Mouse (Mus musculus) fat pad, adult 2 months (tissue): ENCODE data around the gene Nfkbid.

Experiments used
- DNase-seq: peaks from one replicate; pipeline ENCODE4 v3.0.0-alpha.2; 2011; ENCODE audit warnings: low read depth, low spot score; ENCODE audit errors: extremely low read depth

Nfkbid gene

DNA sequence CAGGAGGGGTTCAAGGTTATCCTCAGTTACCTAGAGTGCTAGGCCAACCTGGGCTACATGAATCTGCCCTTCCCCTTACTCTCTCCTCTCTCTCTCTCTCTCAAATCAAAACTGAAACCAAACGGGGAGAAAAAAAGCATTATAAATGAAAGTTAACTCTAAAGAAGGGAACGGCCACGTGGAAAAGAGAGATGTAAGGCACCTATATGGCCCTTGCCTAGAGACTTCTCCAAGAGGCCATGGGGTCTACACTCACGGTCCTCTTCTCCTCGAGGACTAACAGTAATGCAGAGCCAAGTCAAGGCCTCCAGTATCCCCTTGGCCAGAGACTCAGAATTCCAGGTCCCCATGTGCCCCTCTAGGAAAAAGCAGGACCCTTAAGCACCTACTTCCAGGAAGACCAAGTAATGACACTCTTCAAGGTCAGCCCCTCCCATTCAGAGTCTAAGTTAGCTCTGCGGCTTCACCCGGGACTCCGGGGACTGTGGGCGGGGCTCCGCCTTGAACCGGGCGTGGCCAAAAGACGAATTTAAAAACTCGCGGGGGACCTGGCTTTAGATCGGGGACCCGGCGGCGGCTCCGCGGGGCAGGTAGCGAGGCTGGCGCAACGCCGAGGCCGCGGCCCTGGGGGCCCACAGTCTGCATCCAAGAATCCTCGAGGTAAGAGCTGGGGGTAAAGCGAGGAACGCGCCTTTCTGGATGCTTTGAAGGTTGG, at the start of gene Nfkbid:
Gene Nfkbid (plus strand): TSS at position 558 of the 715 bp plus-strand sequence.
- no peak for DNase-seq

DNA sequence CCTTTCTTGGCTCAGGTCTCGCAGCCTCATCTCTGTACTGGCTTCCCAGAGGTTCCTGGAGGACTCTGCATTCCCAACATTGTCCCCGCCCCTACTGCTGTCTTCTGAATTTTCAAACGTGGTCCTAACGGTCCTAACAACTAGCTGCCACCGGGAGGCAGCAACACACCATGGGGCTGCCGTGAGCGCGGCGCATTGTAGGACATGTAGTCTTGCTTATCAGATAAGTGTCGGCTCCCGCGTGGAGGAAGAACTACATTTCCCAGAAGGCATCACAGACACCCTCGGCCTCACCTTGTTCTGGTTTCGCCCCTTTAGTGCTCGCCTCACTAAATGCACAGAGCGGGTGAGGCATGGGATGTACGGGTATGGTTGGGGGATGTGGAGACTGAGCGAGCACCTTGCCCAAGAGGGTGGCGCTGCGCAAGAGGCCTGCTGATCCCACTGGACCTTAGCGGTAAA, 48.0 kb upstream of the Nfkbid start:
- peak; percentile 87 for DNase-seq

DNA sequence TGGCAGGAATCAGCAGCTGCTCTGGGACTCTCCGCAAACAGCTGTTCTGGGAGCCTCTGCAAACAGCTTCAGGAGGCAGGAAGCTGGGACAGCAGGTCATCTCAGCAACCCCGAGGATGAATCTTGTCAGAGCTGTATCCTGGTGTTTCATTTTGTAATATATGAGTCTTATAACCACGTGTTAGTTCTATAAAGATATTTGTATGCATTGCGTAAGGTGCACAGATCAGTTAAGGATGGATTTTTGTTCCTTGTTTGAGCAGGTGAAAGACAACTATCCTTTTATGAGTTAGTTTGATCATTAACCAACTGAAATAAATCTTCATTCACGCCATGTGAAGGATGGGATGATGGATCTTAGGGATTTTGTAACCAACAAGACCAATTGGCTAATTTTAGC, 41.5 kb upstream of the Nfkbid start:
- DNase-seq = peak; percentile 19

DNA sequence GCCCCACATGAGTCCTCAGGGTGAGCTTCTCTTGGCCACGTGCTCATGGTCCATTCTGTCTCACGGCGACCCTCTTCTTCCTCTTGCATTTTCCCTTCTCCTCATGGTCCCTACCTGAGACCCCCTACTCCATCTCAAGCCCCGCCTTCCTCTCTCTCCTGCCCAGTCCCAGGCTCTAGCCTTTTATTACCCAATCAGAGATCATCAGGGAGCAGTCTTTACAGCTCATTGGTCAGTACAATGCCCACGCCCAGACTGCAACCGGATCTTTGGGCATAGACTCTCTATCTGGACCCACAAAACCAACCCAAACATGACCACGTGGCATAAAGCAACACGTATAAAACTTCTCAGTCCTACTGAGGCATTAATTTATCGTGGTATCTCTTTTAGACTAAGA, 37.4 kb upstream of the Nfkbid start:
- no peak for DNase-seq

DNA sequence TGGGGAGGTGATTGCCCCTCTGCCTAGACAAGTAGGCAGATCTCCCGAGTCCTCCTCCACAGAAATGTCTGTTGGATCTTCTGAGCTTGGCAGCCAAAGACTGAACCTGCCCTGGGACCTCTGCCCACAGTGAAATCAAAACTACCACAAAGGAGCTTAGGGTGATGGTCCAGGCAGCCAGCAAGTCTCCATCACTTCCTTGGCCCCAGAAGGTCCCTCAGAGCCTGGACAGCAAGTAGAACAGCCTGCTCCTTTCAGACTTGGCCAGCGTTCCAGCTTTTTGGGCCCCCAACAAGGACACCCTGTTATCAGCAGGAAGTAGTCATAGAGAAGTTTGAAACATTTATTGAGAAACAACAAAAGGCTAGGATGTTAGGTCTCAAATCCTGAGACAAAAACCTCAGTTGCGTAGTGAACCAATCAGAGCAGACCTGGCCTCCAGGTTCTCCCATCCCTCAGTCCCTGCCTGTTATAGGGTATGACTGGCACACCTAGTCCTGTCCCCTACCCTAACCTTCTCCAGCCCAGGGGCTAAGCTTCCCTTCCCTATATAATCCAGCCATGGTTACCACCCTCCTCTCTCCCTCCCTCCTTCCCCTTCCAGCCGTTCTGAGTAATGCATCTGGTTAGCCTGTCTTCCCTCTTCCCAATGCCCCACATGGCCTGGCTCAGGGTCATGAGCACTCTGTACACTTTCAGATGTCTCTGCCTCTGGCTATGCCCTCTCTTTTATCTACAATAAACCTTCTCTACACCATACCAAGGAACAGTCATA, 28.6 kb upstream of the Nfkbid start:
- DNase-seq = no peak

DNA sequence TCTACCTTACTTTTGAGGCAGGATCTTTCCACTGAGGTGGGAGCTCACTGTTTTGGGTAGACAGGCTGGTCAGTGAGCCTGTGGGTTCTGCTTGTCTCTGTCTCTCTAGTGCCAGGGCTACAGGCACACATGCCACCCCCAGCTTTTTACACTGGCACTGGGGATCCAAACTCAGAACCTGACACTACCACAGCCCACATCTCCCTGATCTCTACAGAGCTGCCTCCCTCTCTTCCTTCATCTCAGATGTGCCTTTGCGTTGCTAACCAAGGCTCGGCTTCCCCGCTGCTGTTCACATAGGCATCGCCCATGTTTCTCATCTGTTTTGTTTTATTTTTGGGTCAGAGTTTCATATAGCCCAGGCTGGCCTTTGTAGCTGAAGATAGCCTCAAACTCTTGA, 27.9 kb upstream of the Nfkbid start:
- no peak for DNase-seq

DNA sequence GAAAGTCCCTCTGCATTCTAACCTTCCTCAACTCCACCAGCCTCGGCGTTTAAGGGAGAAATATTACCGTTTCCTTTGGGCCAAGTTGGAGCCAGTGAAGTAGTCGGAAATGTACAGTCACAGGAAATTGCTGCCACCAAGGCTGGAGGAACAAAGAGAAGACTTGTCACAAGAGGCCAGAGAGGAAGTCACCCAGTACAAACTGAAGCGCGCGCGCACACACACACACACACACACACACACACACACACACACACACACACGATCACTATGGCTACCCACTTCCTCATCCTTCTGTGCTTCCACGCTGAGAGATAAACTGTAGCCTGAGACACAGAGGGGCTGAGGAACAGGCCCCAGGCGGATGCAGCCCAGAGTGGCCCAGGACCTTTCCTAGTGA, 27.2 kb upstream of the Nfkbid start:
- no peak for DNase-seq

DNA sequence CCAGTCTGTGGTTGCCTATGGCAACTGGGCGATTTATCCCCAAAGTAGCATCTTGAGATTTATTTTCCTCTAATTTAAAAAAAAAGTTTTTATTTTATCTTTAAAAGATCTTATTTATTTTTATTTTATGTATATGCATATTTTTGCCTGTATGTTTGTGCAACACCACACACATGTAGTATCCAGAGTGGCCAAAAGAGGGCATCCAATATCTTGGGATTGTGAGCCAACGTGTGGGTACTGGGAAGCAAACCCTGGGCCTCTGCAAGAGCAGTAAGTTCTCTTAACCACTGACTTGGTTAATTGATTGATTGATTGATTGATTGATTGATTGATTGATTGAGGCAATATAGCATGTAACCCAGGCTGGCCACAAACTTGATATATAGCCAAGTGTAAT, 26.7 kb upstream of the Nfkbid start:
- DNase-seq = no peak

DNA sequence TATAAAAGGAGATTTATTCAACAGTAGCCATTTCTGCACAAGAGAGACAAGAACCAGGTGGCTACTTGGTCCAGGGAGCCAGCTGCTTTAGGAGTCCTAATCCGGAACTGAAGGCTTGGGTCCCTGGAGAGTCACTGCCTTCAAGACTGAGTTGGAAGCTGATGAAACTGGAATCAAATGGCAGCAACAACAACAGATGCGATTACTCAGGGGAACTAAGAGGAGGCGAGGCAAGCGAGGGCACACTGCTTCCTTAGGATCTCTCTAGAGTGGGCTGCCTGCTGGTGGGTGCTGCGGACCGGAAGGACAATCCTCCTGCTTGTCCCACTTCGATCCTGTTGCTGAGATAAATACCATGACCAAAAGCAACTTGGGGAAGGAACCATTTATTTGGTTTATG, 21.9 kb upstream of the Nfkbid start:
- DNase-seq = no peak

DNA sequence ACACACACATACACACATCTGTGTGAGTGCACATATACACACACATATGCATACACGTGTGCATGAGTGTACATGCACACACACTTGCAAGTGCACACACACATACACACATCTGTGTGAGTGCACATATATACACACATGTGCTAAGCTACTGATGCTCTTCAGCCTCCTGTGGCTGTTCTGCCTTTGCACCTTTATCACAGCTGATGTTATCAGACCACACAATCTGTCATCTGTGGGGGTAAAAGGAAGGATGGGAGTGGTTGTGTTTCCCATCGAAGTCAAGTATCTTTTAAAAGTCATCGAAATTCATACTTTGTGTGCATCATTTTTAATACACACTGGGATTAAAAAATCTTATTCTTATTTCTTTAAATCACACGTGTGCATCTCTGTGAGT, 19.2 kb upstream of the Nfkbid start:
- DNase-seq = no peak

DNA sequence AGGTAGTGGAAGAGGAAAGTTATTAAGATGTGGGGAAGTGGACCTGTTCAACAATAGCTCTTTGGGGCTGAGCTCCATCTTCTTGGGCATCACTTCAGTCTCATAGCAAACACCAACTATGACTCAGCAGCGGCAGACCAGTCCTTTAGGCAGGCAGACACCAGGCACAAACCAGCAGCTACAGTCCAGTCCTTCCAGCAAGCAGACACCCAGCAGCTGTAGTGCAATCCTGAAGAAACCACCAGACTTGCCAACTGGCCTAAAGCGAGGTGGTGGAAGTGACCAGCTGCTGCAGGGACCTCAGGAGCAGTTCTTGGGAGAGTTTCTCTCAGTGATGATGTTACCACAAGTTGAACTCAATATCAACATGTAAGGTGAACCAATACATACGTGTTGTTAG, 12.9 kb upstream of the Nfkbid start:
- DNase-seq = no peak

DNA sequence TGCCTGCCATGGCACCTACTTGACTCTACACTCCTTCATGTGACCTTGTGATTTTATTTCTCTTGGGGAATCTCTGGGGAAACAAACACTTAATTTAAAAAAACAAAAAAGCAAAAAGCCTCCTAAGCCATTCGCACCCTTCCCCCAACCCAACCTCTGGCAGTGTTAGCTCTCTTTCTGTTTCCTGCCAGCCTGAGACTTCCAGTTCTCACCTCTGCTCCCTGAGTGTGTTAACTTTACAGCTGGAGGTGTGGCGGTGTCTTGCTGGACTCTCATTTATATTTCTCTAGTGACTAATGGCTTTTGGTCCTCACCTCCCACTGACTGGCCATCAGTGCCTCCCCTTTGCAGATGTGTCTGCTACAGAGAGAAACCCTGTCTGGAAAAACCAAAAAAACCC, 11.7 kb upstream of the Nfkbid start:
- no peak for DNase-seq

DNA sequence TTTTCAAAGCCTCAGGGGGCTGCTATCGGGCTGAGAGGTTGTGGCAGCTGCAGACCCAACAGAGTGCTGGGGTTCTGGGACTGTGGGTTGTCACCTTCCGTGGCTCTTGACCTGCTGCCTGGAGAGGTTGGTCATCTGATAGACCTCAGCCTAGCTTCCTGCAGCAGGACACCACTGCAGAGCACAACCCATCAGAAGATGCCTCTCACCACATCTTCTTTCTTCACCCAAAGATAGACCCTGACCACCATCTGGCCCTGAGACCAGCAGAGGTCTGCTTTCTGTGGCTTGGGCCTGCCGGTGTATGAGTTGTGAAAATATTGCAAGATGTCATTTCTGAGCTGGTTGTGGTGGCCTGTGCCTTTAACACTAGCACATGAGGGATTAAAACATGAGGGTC, 10.5 kb upstream of the Nfkbid start:
- DNase-seq = no peak

DNA sequence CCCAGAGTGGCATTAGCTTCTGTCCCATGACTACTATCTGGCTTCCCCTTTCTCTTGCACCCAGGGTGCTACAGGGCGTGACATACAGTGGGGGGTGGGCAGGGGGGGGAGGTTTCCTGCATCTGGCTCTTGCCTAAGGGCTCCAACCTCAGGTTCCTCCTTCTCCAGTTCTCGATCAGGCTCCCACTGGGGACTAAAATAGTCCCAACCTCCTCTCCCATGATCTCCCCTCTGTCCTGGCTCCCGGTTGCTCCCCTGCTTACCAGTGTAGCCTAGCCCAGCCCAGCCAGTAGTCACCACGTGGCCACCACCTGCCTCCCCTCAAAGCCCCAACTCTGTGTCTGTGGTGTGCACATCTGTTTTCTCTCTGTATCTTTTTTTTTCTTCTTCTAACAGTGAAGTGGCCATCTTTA, 8.8 kb upstream of the Nfkbid start:
- no peak for DNase-seq

DNA sequence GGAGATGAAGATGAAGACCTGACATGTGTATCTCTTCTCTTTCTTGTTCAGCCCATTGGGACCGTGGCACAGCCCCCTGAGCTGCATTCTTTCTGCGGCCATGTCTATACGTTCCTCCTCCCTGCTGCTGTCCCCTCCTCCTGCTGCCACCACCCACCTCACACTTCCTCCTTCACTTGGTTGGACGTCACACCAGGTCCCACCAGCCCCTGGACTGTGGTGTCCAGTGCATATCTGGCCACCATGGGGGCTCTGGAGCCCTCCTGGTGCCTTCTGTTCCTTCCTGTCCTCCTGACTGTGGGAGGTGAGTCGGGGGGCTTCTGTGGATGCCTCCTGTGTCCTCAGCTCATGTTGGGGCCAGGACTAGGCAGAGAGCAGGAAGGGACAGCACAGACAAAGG, 7.9 kb upstream of the Nfkbid start, which contains the start of gene Tyrobp:
Gene Tyrobp (plus strand): TSS at position 165 of the 400 bp plus-strand sequence.
- no peak for DNase-seq

DNA sequence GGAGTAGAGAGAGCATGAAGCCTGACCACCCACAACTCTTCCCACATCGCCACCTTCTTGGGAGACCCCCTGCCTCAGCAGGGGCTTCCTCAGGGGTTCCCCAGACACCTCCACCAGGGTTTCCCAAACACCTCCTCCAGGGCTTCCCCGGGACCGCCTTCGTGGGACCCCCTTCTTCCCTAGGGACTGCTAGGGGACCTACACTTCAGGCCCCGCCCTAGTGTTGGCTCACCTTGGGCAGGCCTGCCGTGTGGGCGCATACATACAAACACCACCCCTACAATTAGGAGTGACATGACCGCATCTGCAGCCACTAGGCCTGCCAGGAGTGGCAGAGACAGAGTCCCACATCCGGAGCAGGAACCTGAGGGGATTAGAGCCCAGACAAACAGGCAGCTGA, 3.7 kb upstream of the Nfkbid start:
- no peak for DNase-seq

DNA sequence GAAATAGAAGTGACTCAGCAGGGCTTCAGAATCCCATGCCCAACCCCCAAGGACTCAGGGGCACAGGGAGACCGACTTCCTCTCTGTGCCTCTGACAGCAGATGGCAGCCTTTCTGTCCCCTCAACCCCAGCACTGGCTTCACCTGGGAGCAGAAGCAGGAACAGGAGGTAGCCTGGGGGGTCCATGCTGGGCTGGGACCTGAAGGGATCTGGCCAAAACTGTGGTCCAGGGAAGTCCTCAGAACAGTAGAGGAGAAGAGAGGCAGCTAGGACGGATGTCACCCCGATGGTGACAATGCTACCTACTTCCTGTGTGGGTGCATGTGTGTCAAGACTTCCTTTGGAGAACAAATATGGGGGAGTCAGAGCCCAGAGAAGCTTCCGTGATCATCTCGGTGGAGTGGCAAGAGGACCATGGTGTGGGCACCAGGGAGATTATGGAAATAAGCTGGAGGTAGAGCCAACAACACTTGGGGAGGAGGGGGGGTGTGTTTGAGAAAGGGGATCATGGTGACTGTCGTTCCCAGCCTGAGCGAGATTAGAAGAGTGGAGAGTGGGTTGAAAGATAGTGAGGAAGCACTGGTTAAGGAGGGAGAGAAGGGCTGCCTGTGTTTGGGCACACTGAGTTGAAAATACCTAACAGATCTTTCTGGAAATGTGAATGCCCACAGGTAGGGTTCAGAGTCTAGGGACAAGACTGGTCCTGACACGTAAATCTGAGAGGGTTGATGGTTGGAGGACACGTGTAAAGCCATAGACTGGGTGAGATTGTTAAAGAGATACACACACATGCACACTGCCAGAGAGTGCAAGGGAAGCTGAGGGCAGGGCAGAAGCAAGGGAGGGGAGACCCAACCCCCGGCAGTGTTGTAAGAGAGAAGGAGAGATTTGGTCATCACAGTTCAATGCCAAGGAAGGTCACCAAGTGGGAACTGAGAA, 1.7 kb upstream of the Nfkbid start, which contains the start of gene Hcst:
Gene Hcst (minus strand): TSS at position 294 of the 939 bp plus-strand sequence.
- no peak for DNase-seq

DNA sequence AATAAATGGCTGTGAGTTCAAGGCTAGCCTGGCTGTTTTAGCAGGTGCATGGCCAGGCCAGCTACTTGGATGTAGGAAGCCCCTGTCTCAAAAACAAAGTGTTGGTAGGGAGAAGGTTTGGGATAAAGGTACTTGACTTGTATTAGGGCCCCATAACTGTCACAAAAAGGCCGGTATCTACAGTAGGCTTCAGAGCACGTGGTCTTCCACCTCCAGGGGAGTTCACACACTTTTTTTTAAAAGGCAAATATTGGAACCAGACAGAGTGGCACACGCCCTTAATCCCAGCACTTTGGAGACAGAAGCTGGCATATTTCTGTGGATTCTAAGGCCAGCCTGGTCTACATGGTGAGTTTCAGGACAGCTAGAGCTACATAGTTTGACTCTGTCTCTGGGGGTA, 859 bp upstream of the Nfkbid start:
- DNase-seq = no peak

DNA sequence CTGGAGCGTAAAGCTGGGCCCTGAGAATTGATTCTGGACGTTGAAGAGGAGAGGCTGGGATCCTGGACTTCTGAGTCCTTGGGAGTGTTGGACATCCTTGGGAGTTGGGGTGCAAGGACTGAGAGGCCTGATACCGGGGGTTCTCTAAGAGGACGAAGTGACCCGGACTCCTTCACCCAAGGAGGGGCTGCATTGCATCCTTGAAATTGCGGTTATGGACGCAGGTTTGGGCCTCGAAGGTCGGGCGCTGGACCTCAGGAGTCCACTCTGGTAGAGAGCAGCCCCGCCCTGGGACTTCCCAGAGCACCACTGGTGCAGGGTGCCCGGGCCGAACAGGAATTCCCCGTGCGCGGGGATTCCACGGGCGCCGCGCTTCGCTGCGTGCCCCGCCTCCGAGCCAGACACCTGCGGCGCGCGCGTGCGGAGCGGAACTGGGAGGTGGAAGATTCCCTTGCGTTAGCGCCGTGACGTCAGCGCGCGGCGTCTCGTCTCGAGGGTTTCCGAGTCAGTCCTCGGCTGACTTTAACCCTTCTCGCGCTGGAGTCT, 431 bp downstream of the Nfkbid start:
- no peak for DNase-seq

DNA sequence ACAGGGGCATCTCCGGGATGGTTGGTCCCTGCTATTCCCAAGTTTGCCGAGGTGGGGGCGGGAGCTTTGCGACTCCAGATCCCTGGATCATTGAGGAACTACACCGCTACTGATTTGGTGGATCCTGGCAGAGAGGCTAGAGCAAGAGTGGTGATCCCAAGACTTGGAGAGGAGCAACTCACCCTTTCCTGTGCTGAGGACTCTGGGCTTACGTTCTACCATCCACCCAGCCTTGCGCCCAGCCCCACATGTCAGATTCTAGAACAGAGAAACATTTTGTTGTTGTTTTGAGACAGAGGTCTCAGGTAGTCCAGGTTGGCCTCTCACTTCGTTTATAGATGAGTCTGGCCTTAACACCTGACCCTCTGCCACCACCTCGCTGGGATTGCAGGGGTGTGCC, 1.0 kb downstream of the Nfkbid start:
- DNase-seq = no peak

DNA sequence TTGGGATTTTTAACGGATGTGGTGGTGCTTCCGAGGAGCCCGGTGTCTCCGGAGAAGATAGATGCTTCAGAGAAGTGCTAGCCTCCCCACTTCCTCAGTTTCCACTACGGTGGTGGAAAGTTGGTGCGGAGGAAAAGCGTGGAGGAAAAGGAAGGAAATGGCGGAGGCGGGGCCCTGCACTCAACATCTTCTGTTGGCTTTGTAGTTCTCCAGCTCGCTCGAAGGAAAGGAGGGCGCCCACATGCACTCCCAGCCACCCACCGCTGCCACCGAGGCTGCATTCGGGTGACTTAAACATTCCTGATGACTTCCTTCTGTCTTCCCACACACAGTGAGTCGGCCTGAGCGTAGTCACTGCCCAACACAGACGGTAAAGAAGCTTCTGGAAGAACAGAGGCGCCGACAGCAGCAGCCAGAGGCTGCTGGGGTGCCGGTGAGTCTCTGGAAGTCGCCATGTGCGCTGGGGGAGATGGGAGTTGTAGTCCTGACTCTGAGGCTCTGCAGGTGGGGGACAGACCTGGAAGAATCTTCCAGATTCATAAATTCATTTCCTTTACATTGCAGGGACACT, 1.6 kb downstream of the Nfkbid start:
- no peak for DNase-seq
